Mouse (Mus musculus) forebrain, embryonic 15.5 days (tissue): ENCODE measurements around the gene Slc36a1. TPM values are rescaled to one million over a fixed set of nuclear protein-coding genes. Genes with fewer than 3 reads are reported as not detected.

Experiments used
- ATAC-seq: fragments of 200-750 bp; cut with Nextera tagmentation; replicated peaks from 2 replicates; pipeline ENCODE4 v1.8.0; 2017; ENCODE audit warnings: mild to moderate bottlenecking, moderate TSS enrichment, moderate library complexity
- H3K27ac ChIP-seq: fragments of 300-500 bp; sonication (generic); replicated peaks from 2 replicates; pipeline ENCODE4 v1.5.1; 2015; ENCODE audit warnings: mild to moderate bottlenecking, inconsistent platforms
- H3K27me3 ChIP-seq: fragments of 300-500 bp; sonication (generic); 2 replicates; pipeline ENCODE4 v1.6.1; 2015; ENCODE audit warnings: inconsistent platforms
- H3K36me3 ChIP-seq: fragments of 300-500 bp; sonication (generic); 2 replicates; pipeline ENCODE4 v1.6.1; 2015; ENCODE audit warnings: mild to moderate bottlenecking, inconsistent platforms
- H3K4me1 ChIP-seq: fragments of 300-500 bp; sonication (generic); 2 replicates; pipeline ENCODE4 v1.6.1; 2015; ENCODE audit warnings: inconsistent platforms
- H3K4me2 ChIP-seq: fragments of 300-500 bp; sonication (generic); replicated peaks from 2 replicates; pipeline ENCODE4 v1.6.1; 2015; ENCODE audit warnings: mild to moderate bottlenecking, inconsistent platforms
- H3K4me3 ChIP-seq: fragments of 300-500 bp; sonication (generic); 2 replicates; pipeline ENCODE4 v1.5.1; 2015; ENCODE audit warnings: mild to moderate bottlenecking, inconsistent platforms
- H3K9ac ChIP-seq: fragments of 300-500 bp; sonication (generic); replicated peaks from 2 replicates; pipeline ENCODE4 v1.6.1; 2015; ENCODE audit warnings: mild to moderate bottlenecking, inconsistent platforms
- H3K9me3 ChIP-seq: fragments of 300-500 bp; sonication (generic); 2 replicates; pipeline ENCODE4 v1.6.1; 2016; ENCODE audit warnings: inconsistent platforms
- WGBS: fragments of 180-500 bp; shearing (Covaris S2); methylation state at CpG from one replicate; pipeline ENCODE4 v1.1.7; 2015; ENCODE audit warnings: mixed read lengths; 5-methylcytosine and 5-hydroxymethylcytosine counted together
- polyA plus RNA-seq: library from polyadenylated mRNA; unstranded; fragments of >200 nt; fragmentation: Nextera tagmentation; extraction: Ambion mirVana; gene quantifications from 2 replicates; pipeline ENCODE4 v1.2.1, GENCODE M21; 2015

The Slc36a1 gene
- polyA plus RNA-seq, 1 experiment from 2014 or later: 2.6 TPM

DNA sequence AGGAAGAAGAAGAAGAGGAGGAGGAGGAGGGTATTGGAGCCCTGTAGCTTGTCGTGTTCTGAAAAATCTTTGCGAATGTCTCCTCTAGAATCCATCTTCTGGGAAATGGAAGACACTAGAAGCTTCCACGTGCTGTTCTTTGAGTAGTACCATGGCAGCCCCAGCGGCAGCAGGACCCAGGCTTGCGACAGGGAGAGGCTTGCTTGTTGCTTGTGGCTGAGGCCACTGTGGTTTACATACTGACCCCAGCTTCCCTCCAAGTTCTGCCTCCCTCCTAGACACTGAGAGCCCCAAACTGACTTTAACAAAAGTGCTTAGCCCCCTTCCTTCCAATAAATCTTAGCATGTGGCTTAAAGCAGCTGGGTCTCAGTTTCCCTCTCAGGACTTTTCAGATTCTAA, 19.9 kb upstream of the Slc36a1 start:
- H3K9ac ChIP-seq: no peak overlapping the region
- no peaks in the 10 kb centered on the region for H3K4me1 ChIP-seq
- no peaks in the 10 kb centered on the region for H3K36me3 ChIP-seq
- no peaks in the 10 kb centered on the region for H3K9me3 ChIP-seq
- no peaks in the 10 kb centered on the region for H3K27me3 ChIP-seq
- no peak overlapping the region for H3K4me2 ChIP-seq
- WGBS: 88% methylated on average over 5 of the region's 5 CpGs
- no peak overlapping the region for H3K27ac ChIP-seq
- H3K4me3 ChIP-seq: no peak overlapping the region
- ATAC-seq: no peak

DNA sequence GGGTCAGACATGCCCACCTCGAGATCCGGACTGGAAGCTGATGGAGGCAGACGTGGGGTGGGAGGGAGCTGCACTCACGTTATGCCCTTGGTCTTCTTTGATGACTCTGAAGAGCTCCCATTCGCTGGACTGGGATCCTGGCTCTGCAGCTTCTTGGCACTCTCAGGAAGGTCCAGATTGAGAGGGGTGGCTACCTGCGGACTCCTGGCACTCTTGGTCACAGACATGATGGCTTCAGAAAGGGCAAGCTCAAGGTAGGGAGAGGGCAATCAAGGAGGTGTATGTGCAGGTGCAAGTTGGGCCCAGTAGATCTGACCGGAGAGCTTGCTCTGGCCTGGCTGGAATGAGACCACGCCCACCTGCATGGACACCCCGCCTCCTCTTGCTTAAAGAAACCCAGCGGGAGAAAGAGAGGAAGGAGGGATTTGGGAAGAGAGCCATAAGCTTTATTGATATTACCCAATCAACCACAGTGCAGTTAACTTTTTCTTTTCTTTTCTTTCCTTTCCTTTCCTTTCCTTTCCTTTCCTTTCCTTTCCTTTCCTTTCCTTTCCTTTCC, 19.3 kb upstream of the Slc36a1 start, which contains the start of gene Slc36a2:
Gene Slc36a2 (minus strand): TSS at position 345 of the 559 bp plus-strand sequence.
- no peaks in the 10 kb centered on the region for H3K27me3 ChIP-seq

GRCm38 (mm10) chr11:55187292-55187691, 16.9 kb upstream of the Slc36a1 start:
- no peaks in the 10 kb centered on the region for H3K4me1 ChIP-seq
- no peaks in the 10 kb centered on the region for H3K36me3 ChIP-seq
- no peak for ATAC-seq
- no peaks in the 10 kb centered on the region for H3K9me3 ChIP-seq
- H3K27me3 ChIP-seq: no peaks in the 10 kb centered on the region
- 80% methylated on average over 4 of the region's 4 CpGs for WGBS
- H3K27ac ChIP-seq: no peak overlapping the region
- no peak overlapping the region for H3K4me2 ChIP-seq
- H3K4me3 ChIP-seq: no peak overlapping the region
- H3K9ac ChIP-seq: no peak overlapping the region

More for the DNA sequence above, 19.3 kb upstream of the Slc36a1 start, which contains the start of gene Slc36a2:
- Histone ChIP-seq H3K36me3 (no peaks in the 10 kb centered on the region), H3K27ac (no peak within 1 kb of the TSS), H3K4me2 (no peak within 1 kb of the TSS), H3K9me3 (no peaks in the 10 kb centered on the region), H3K4me3 (no peak within 1 kb of the TSS), H3K4me1 (no peaks in the 10 kb centered on the region), H3K9ac (no peak within 1 kb of the TSS)
- ATAC-seq: no peak
- 20% methylated on average over 10 of the region's 10 CpGs for WGBS

- no peaks in the 10 kb centered on the region for H3K9me3 ChIP-seq
- no peaks in the 10 kb centered on the region for H3K27me3 ChIP-seq
- no peak overlapping the region for H3K27ac ChIP-seq
- no peak overlapping the region for H3K4me2 ChIP-seq
- no peaks in the 10 kb centered on the region for H3K4me1 ChIP-seq
- H3K9ac ChIP-seq: no peak overlapping the region
- no peaks in the 10 kb centered on the region for H3K36me3 ChIP-seq
- WGBS: 86% methylated on average over 6 of the region's 6 CpGs
- ATAC-seq: no peak
- H3K4me3 ChIP-seq: no peak overlapping the region
Measured at GRCm38 (mm10) chr11:55187777-55188176, 16.4 kb upstream of the Slc36a1 start.

DNA sequence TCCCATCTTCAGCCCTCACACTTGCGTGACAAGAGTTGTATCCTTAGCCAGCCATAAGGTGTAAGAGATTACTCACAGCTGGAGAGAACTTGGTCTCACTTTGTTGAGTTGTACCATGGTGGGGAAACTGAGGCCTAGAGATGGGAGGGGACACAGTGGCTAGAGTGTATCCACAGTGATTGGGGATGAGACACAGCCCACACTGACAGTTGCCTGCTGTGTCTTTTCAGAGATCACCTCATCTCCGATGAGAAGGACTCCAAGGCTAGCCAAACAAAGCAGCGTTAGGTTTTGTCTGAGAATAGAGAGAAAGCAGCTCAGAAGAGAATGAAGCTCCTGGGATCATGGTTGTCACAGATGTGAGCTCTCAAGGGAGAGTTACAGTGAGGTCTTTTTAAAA, 13.9 kb upstream of the Slc36a1 start:
- no peak for ATAC-seq
- no peaks in the 10 kb centered on the region for H3K4me1 ChIP-seq
- 78% methylated on average over 3 of the region's 3 CpGs for WGBS
- no peak overlapping the region for H3K9ac ChIP-seq
- H3K36me3 ChIP-seq: no peaks in the 10 kb centered on the region
- H3K27ac ChIP-seq: no peak overlapping the region
- H3K4me3 ChIP-seq: no peak overlapping the region
- no peak overlapping the region for H3K4me2 ChIP-seq
- H3K27me3 ChIP-seq: no peaks in the 10 kb centered on the region
- no peaks in the 10 kb centered on the region for H3K9me3 ChIP-seq

GRCm38 (mm10) chr11:55197086-55197485, 7.1 kb upstream of the Slc36a1 start:
- Histone ChIP-seq H3K27ac (no peak overlapping the region), H3K4me3 (no peak overlapping the region), H3K27me3 (no peaks in the 10 kb centered on the region), H3K9me3 (no peaks in the 10 kb centered on the region), H3K9ac (no peak overlapping the region), H3K4me1 (no peaks in the 10 kb centered on the region), H3K4me2 (no peak overlapping the region), H3K36me3 (no peaks in the 10 kb centered on the region)
- ATAC-seq: no peak
- WGBS: 69% methylated on average over 6 of the region's 6 CpGs

DNA sequence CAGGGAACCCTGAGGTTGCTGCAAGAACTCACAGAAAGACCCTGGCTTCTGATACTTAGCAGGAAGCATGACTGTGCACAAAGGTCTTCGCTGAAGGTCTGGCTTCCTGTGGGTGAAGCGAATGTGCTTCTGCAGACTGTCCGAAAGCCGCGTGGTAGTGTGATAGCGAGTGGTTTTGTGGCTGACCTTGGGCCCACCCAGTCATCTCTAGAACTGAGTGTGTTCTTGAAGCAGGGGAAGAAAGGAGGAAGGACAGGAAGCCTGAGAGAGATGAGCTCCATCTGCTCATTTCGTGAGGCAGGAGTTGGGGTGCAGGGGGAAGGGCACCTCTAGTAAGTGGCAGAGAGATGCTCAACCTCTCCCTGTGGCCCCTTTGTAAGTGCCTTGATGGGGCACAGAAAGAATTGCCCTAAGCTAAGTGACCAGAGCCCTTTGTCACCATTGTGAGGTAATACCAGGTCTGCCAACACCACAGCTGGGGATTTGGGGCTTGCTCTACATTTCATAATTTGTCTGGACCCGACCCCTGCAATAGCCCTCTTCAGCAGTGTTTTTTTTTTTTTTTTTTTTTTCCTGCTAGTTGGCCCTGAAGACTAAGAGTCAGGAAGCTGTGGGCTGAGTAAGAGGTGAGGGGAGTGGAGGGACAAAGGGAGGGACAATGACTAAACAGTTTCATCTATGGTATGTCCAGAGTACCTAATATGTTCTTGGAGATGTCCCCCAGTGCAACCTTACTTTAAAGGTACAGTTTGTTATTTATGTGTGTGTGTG, 6.2 kb upstream of the Slc36a1 start:
- no peak overlapping the region for H3K27ac ChIP-seq
- WGBS: 86% methylated on average over 8 of the region's 8 CpGs
- no peak overlapping the region for H3K9ac ChIP-seq
- no peak overlapping the region for H3K4me3 ChIP-seq
- ATAC-seq: no peak
- no peak overlapping the region for H3K4me2 ChIP-seq
- H3K36me3 ChIP-seq: no peaks in the 10 kb centered on the region
- H3K9me3 ChIP-seq: no peaks in the 10 kb centered on the region
- H3K27me3 ChIP-seq: no peaks in the 10 kb centered on the region
- H3K4me1 ChIP-seq: no peaks in the 10 kb centered on the region

DNA sequence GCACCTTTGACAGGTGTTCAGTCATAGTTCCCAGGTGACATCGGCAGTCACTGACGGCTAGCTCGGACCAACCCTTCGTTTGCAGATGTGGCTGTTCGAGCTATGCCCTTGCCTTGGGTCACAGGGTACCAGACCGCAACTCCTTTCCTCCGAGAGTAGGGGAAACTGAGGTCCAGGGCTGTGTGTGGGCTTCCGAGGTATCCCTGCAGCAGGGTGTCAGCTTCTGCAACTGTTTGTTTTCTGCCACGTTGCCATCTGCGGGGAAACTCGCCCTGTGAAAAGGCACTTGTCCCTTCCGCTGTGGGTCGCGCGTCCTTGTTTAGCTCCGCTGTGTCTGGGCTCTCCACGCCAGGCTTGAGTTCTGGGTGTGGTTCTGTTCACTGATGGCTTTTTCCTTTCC, 452 bp downstream of the Slc36a1 start:
- 0 out of 2 replicates have a peak overlapping the region, but pooled peaks have one; percentile 2 for H3K27ac ChIP-seq
- WGBS: 4% methylated on average over 17 of the region's 17 CpGs
- ATAC-seq: peak; percentile 60; the same call in 1 of the 2 replicates
- H3K4me1 ChIP-seq: peaks cover 13% of the 10 kb centered on the region
- no peaks in the 10 kb centered on the region for H3K9me3 ChIP-seq
- H3K36me3 ChIP-seq: no peaks in the 10 kb centered on the region
- H3K4me2 ChIP-seq: peak overlapping the region; percentile 95
- H3K4me3 ChIP-seq: peak overlapping the region; percentile 92
- H3K9ac ChIP-seq: peak overlapping the region; percentile 85
- H3K27me3 ChIP-seq: no peaks in the 10 kb centered on the region

- H3K27me3 ChIP-seq: no peaks in the 10 kb centered on the region
- H3K4me2 ChIP-seq: no peak overlapping the region
- no peak overlapping the region; the same call in 1 of the 2 replicates for H3K27ac ChIP-seq
- no peak overlapping the region for H3K9ac ChIP-seq
- 74% methylated on average over 6 of the region's 6 CpGs for WGBS
- no peak overlapping the region for H3K4me3 ChIP-seq
- peaks cover 17% of the 10 kb centered on the region for H3K4me1 ChIP-seq
- no peak for ATAC-seq
- no peaks in the 10 kb centered on the region for H3K9me3 ChIP-seq
- H3K36me3 ChIP-seq: no peaks in the 10 kb centered on the region
Measured at GRCm38 (mm10) chr11:55208001-55208690, 4.0 kb downstream of the Slc36a1 start.

DNA sequence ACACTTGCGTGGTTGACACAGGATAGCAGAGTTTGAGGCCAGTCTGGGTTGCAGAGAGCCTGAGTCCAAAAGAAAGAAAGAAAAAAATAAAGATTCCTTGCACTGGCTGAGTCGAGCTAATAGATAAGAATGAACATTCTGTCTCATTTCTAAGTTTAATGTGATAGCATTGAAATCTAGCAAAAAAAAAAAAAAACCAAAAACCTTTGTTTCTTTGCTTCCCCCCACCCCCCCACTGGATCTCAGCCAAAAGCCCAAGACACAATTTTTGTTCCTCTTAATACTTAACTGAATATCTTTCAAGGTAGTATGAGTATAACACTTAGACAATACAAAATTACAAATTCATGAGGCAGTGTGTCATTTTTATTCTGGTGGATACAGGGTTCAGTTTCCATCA, 4.9 kb downstream of the Slc36a1 start:
- WGBS: 74% methylated on average over 2 of the region's 2 CpGs
- Histone ChIP-seq H3K27ac (no peak overlapping the region; the same call in 1 of the 2 replicates), H3K27me3 (no peaks in the 10 kb centered on the region), H3K4me3 (no peak overlapping the region), H3K4me1 (peaks cover 17% of the 10 kb centered on the region), H3K36me3 (no peaks in the 10 kb centered on the region), H3K4me2 (no peak overlapping the region), H3K9me3 (no peaks in the 10 kb centered on the region), H3K9ac (no peak overlapping the region)
- ATAC-seq: no peak

DNA sequence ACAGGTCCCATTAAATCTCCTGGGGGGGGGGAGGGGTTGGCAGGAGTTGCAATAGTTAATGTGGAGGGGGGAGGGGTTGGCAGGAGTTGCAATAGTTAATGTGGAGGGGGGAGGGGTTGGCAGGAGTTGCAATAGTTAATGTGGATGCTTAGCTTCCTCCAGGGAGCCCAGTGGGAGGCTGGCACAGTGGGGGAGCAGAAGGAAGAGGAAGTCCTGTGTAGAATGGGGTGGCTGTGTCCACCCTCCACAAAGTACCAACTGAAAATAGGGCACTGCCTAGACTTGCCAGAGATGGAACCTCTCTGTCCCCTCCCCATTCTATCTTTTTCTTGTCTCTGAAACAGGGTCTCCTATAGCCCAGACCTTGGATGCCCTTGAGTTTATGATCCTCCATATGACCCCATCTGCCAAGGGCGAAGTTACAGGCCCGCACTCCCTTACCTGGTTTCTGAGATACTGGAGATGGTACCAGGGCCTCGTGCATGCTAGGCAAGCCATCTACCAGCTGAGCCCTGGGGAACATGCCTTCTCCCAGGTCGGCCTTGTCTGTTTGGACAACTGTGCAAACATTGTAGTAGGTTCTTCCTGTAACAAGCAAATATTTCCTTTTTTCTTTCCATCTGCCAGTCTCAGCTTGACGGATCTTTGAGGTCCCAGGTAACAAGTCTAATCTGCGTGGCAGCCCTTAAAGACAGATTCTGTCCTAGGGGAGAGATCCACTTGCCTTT, 5.6 kb downstream of the Slc36a1 start:
- H3K27me3 ChIP-seq: no peaks in the 10 kb centered on the region
- no peaks in the 10 kb centered on the region for H3K36me3 ChIP-seq

DNA sequence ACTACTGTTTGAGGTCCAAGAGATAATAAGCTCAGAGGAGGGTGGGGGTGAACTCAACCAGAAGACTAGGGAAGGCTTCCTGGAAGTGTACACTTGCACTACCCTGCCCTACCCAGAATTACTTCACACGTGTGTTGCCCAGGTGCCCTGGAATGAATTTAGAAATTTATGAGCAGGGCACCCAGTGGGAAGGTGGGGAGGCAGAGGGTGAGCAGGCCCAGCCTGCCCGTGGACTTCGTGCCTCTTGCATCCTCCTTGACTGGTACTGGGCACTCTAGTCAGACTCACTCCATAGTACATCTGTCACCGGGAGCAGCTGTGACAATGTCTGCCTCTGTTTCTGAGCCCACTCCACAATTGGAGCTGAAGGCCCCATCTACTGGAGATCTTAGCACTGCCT, 9.4 kb downstream of the Slc36a1 start:
- 95% methylated on average over 4 of the region's 4 CpGs for WGBS
- no peaks in the 10 kb centered on the region for H3K36me3 ChIP-seq
- ATAC-seq: no peak
- no peak overlapping the region for H3K27ac ChIP-seq
- no peak overlapping the region for H3K9ac ChIP-seq
- no peaks in the 10 kb centered on the region for H3K9me3 ChIP-seq
- no peak overlapping the region for H3K4me2 ChIP-seq
- 0 out of 2 replicates have a peak, but pooled peaks cover 4% of the 10 kb centered on the region for H3K4me1 ChIP-seq
- H3K27me3 ChIP-seq: no peaks in the 10 kb centered on the region
- no peak overlapping the region for H3K4me3 ChIP-seq

More for the DNA sequence above, 5.6 kb downstream of the Slc36a1 start:
- no peak overlapping the region for H3K4me3 ChIP-seq
- no peak overlapping the region for H3K27ac ChIP-seq
- ATAC-seq: no peak
- H3K4me2 ChIP-seq: no peak overlapping the region
- peaks cover 15% of the 10 kb centered on the region for H3K4me1 ChIP-seq
- WGBS: 90% methylated on average over 6 of the region's 6 CpGs
- no peaks in the 10 kb centered on the region for H3K9me3 ChIP-seq
- H3K9ac ChIP-seq: no peak overlapping the region
